Mouse (Mus musculus): ENCODE results near the gene Reep3.

The Reep3 gene

GRCm38 (mm10) chr10:66974417-66974816 lies 122.3 kb downstream of the Reep3 start:
- DNase-seq (ENCODE audit: low read depth, low spot score), result no peak

DNA sequence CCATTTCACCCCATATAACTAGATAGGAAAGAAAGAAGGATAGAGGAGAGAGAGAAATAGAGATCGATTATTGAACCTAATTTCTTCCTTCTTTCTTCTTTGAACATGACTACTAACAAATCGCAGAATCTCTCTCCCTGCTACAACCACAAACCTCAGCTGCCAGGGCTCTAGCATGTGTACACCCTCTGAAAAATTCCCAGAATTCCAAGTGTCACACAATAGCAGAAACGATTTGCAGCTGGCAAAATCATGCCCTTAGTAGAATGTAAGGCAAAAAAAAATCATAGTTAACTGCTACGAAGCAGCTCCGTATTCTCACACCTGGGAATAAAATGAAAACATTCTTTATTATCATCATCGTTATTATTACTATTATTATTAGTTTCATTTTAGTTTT lies 122.9 kb downstream of the Reep3 start:
- DNase-seq (ENCODE audit: low read depth, low spot score), result no peak

DNA sequence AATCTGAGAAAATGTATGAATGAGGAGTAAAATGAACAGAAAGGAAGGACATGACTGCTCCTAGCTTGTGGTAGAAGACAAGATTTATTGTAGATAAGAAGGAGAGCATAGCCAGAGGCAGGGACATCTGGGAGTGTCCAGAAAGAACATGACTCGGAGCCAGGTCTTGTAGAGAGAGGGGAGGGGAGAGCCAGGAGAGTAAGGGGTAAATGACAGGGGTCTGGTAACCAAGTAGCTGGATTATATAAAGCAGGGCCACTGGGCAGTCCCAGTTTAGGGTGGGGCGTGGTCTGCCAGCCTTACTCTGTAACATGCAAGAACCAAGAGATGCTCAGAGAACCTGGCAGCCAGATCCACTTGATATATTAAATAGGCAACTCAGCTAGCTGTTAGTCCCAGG lies 123.5 kb downstream of the Reep3 start:
- no peak for DNase-seq (ENCODE audit: low read depth, low spot score)

- DNase-seq (ENCODE audit: low read depth, low spot score), result peak; percentile 64
Observed at GRCm38 (mm10) chr10:66970336-66971115, 126.2 kb downstream of the Reep3 start.

DNA sequence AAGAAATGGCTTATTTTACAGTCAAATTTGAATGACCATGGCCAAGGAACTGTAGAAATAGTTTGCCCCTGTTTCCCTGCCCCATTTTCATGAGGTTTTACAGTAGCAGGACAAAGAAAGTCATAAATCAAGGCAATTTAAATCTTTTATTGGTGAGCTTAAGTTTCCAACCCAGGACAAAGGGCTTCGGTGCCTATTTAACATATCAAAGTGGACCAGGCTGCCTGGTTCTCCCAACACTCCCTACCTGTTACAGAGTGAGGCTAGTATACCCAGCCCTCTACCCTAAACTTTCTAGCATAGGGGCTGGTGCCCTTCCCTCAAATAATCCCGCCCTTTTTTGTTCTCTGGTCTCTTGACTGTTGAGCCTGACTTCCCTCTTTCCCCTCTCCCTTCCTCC lies 127.2 kb downstream of the Reep3 start:
- peak; percentile 94 for DNase-seq (ENCODE audit: low read depth, low spot score)

- peak; percentile 83 for DNase-seq (ENCODE audit: low read depth, low spot score)
Observed at GRCm38 (mm10) chr10:66969081-66969480, 127.7 kb downstream of the Reep3 start.

DNA sequence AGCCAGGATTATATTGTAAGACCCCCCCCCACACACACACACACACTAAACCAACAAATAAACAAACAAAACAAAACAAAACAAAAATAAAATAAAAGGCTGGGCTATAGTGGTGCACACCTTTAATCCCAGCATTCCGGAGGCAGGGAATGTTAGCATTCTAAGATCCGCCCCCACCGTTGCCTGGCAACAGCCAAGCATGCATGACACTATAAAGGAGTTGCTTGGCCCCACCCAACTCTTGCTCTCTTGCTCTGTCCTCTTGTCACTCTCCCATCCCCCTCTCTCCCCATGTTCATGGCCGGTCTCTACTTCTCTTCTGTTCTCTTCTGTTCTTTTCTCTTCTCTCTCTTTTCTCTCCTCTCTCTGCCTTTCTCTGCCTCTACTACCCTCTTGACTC lies 128.2 kb downstream of the Reep3 start:
- DNase-seq (ENCODE audit: low read depth, low spot score), result peak; percentile 99

- no peak for DNase-seq (ENCODE audit: low read depth, low spot score)
Observed at GRCm38 (mm10) chr10:66966391-66967109, 130.2 kb downstream of the Reep3 start.

DNA sequence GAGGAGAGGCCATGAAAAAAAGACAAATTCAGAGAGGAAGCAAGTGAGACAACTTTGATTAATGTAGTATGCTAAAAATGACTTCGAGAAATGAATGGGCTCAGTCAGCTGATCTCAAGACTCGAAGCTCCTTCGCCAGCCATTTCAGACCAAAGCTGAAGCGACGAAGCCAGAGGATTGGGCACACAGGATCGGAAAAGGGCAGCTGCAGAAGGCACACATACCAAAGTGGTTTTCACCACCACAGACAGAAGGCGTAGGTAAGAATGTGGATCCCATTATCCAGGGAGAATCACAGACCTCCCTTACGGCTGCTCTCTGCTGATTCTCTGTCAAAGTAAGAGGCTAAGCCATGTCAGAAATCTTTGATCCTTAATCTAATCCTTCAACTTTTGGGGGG lies 136.6 kb downstream of the Reep3 start:
- no peak for DNase-seq (ENCODE audit: low read depth, low spot score)

Measured in ZHBTc4 (cell line).